Mouse (Mus musculus): ENCODE data around the gene Atp4b.
"Not testable (repeated sequence)": the region's sequence is repeated elsewhere in the genome, so short reads cannot be mapped to it uniquely, and the experiment has no call there.

The Atp4b gene

GRCm38 (mm10) chr8:13382999-13383398 is 13.6 kb downstream of the Atp4b start:
- DNase-seq (ENCODE audit: low read depth, low spot score), result no peak

GRCm38 (mm10) chr8:13382536-13382935 is 14.1 kb downstream of the Atp4b start:
- DNase-seq (ENCODE audit: low read depth, low spot score), result no peak

- DNase-seq (ENCODE audit: low read depth, low spot score), result no peak
Observed at GRCm38 (mm10) chr8:13381630-13382029, 15.0 kb downstream of the Atp4b start.

GRCm38 (mm10) chr8:13373151-13373662 is 23.4 kb downstream of the Atp4b start:
- DNase-seq (ENCODE audit: low read depth, low spot score), result no peak

- no peak for DNase-seq (ENCODE audit: low read depth, low spot score)
Observed at GRCm38 (mm10) chr8:13361865-13362264, 34.8 kb downstream of the Atp4b start.

GRCm38 (mm10) chr8:13360213-13360612 is 36.4 kb downstream of the Atp4b start:
- DNase-seq (ENCODE audit: low read depth, low spot score), result no peak

GRCm38 (mm10) chr8:13356681-13357080 is 39.9 kb downstream of the Atp4b start:
- no peak for DNase-seq (ENCODE audit: low read depth, low spot score)

- no peak for DNase-seq (ENCODE audit: low read depth, low spot score)
Observed at GRCm38 (mm10) chr8:13356221-13356620, 40.4 kb downstream of the Atp4b start.

GRCm38 (mm10) chr8:13353883-13354282 is 42.7 kb downstream of the Atp4b start:
- no peak for DNase-seq (ENCODE audit: low read depth, low spot score)

GRCm38 (mm10) chr8:13353155-13353833 is 43.3 kb downstream of the Atp4b start:
- no peak for DNase-seq (ENCODE audit: low read depth, low spot score)

- DNase-seq (ENCODE audit: low read depth, low spot score), result no peak
Observed at GRCm38 (mm10) chr8:13352601-13353000, 44.0 kb downstream of the Atp4b start.

- DNase-seq (ENCODE audit: low read depth, low spot score), result no peak
Observed at GRCm38 (mm10) chr8:13351593-13351992, 45.0 kb downstream of the Atp4b start.

- no peak for DNase-seq (ENCODE audit: low read depth, low spot score)
Observed at GRCm38 (mm10) chr8:13350052-13350451, 46.6 kb downstream of the Atp4b start.

GRCm38 (mm10) chr8:13343134-13343533 is 53.5 kb downstream of the Atp4b start:
- DNase-seq (ENCODE audit: low read depth, low spot score), result no peak

GRCm38 (mm10) chr8:13342340-13342739 is 54.3 kb downstream of the Atp4b start:
- no peak for DNase-seq (ENCODE audit: low read depth, low spot score)

- no peak for DNase-seq (ENCODE audit: low read depth, low spot score)
Observed at GRCm38 (mm10) chr8:13340650-13341049, 56.0 kb downstream of the Atp4b start.

- DNase-seq (ENCODE audit: low read depth, low spot score), result no peak
Observed at GRCm38 (mm10) chr8:13339646-13339990, 57.0 kb downstream of the Atp4b start.

- DNase-seq (ENCODE audit: low read depth, low spot score), result no peak
Observed at GRCm38 (mm10) chr8:13338901-13339645, 57.6 kb downstream of the Atp4b start.

GRCm38 (mm10) chr8:13338255-13338860 is 58.3 kb downstream of the Atp4b start, which contains the start of gene Tfdp1:
TSS of gene Tfdp1 (plus strand) at chr8:13338751.
- DNase-seq (ENCODE audit: low read depth, low spot score), result peak; percentile 74

- no peak for DNase-seq (ENCODE audit: low read depth, low spot score)
Observed at GRCm38 (mm10) chr8:13337678-13338077, 58.9 kb downstream of the Atp4b start.

- not testable (repeated sequence) for DNase-seq (ENCODE audit: low read depth, low spot score)
Observed at GRCm38 (mm10) chr8:13337245-13337644, 59.4 kb downstream of the Atp4b start.

Measured in retina, adult 2 months (tissue).